Mouse (Mus musculus) CD4-positive helper T cell, adult 2 months (primary cell): ENCODE measurements around the gene Dzip1l.

Source experiments
- DNase-seq: peaks from one replicate; pipeline ENCODE4 v3.0.0-alpha.2; 2012; ENCODE audit warnings: low read depth, missing footprints, low spot score

Dzip1l gene

DNA sequence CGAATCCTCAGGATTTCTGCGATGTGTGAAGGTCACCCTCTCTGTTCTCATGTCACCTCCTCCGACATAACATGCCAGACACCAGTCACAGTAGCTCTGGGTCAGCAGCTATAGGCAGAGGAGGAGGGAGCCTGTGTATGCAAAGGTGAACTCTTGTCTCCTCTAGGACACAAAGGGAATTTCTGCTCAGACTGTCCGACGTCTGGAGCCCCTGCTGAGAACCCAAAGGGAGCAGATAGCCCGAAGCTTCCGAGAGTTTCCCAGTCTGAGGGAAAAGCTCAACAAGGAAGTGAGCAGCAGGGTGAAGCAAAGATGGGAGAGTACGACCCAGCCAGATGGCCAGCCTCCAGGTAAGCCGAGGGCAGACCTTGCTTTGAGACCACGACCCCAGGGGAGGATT is 31.5 kb downstream of the Dzip1l start:
- no peak for DNase-seq

DNA sequence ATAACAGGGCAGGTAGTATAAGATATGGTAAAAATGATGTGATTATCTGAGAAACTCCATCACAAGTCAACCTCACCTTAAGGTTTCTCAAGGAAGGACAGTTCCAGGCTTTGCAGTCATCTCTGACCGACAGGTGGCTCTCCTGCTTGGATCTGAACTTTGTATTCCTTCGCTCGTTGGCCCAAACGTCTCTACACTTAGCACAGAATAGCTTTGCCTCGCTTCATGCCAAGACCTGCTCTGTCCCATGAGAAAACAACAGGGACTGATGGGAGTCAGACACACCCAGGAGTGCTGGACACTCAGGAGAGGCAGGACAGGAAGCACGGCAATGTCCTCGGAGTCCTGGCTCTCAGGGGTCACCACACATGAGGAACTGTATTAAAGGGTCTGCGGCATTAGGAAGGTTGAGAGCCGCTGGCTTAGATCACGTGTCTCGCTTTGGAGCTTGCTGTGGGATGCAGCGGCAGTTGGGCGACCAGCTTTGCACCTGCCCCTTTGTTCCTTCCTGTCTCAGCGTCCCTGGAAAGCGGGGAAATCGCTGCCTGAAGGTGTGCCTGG is 32.4 kb downstream of the Dzip1l start:
- DNase-seq, result no peak

DNA sequence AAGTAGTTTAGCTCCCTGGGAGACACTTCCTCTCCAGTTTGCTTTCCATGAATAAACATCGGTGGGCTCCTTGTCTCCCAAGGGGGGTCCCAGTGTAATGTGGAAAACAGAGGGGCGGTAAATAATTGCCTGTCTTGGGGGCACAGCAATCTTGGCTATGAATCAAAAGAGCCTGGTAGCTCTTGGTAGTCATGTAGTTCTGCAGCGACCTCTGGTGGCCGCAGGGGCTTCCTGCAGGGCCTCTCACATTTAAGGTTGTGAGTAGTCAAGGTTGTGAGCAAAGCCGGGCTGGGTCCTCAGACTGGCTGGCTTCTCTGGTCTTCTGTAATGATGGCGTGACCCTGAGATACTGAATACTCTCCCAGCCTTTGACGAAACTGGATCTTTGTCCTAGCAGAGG is 33.1 kb downstream of the Dzip1l start:
- DNase-seq, result peak; percentile 22

DNA sequence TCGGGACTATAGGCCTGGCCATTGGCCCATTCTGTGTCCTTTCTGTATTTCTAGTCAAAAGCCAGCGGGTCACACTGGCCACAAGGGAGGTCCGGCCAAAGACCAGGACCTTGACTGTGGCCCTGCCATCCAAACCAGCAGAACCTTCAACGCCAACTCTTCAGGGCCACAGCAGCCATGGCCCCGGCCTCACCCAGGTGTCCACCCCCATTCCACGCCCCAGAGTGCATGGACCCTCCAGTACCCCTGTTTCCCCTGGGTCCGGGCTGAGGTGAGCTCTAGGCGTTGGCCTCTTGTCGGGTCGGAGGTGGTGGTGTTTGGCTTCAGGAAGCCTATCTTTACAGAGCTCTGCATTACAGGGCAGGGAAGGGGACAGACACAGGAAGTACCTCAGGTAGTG is 33.6 kb downstream of the Dzip1l start:
- DNase-seq, result no peak

DNA sequence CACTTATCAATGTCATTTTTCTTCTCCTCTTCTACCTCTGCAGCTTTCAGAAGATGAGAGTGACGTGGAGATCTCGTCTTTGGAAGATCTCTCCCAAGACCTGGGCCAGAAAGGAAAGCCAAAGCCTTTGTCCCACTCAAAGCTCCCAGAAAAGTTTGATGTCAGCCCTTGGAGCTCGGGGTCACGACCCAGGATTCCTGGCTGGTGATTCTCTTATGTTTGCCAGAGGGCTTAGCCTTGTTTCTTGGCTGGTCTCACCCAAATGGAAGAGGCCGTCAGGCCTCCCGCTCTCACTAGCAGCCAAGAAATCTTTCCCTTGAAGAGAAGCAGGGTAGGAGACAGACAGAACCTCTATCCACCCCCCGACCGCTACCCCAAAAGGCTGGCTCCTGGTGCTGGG is 38.3 kb downstream of the Dzip1l start:
- no peak for DNase-seq

DNA sequence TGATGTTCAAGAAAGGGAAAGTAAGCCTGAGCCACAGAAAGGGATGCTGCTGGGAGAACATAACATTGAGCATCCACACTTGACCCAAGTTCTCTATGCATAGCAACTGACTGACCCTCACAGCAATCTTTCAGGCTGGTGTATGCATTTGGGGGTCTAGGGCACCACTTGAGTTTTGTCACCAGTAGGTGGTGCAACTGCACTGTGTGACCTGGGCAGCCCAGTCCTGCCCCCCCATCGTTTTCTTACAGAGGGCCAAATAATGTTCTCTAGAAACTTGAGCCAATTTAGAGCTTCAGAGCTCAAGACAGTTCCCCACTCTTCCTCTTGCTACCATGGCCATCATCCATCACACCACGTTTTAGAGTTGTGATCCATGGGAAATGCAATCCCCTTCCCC is 42.3 kb downstream of the Dzip1l start:
- no peak for DNase-seq

DNA sequence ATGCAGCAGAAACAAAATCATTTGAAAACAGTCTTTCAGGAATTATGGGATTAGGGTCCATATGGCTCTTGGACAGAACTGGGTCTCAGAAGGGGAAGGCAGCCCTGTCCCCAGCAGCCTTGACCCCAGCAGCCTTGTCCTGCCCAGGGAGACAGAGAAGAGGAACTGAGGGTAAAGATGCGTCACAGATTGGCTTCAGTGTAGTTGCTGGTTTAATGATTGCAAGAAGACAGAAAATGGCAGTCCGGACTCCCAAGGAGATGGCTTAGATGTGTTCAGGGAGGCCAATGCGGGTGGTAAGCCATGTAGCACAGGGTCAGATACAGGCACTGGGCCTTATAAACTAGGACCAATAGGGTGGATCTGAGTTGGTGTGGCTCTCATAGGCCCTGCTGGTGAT is 46.4 kb downstream of the Dzip1l start:
- DNase-seq, result no peak

DNA sequence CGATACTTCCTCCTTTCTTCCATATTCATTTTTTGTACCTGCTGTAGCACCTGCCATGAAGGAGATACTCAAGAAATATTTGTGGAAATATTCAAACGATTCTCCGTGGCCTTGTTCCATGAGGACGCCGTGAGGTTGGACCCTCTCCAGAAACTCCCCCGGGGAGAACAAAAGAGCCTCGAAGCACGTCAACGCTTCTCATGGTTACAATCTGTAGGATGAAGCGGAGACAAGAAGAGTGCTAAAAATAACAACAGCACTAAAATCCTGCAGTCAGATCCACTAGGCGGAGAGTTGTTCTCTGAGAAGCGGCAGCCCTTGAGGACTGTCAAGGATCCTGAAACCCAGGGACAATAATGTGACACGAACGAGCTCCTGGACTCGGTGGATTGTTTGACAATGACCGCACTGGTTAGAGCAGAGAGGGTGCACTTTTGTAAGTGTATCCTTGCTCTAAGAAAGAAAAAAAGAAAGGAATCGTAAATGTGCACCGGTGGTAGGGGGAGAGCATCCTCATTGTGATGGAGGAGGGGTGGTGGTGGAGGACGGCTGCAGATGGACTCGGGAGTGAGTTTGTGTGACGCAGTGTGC is 52.8 kb downstream of the Dzip1l start:
- DNase-seq, result no peak

DNA sequence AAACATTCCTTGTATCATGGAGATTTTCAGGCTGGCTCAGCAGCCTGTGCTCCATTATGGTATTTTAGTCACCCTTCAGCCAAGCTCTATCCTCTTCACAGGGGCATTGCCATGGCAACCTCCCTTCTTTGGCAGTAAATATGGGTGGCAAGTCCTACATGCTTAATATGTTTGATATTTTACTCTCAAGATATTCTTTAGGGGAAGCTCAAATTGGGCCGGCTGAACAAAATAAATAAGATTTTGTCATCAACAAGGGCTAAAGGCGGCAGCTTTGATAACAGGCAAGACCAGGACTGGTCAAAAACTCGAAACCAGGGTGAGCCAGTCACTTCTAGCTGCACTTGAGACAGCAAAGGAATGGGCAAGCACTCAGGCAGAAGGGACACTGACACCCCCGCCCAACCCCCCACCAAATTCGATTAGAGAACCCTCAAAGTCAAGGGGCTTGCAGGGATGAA is 55.8 kb downstream of the Dzip1l start:
- no peak for DNase-seq

DNA sequence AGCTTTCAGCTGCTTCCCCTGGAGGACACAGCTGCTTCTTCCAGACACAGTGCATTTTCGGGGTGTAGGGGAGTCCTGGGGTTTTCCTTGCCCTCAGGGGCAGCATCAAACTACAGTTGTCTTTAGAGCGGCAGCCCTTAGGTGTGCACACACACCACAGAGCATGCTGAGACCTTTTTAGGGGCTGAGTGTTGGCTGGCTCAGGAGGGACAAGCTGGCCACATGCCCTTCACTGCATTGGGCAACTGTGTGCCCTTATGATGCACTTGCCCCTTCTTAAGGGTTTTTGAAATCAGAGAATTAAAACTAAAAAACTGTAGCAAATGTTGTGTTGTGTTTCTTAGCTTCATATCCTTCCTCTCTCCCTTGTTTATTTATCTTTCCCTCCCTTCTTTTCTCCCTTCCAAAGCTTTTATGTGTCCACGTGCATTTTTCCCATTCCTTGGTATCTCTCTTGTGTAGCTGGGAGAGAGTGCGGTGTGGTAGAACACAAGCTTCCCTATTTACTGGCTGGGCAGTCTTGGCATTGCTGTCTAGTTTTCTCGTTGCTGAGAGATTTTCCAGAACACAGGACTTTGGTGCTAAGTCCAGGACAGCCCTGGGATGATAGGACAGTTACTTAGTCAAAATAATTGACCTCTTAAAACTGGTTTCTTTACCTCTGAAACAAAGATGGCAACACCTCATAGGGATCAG is 56.4 kb downstream of the Dzip1l start:
- no peak for DNase-seq

DNA sequence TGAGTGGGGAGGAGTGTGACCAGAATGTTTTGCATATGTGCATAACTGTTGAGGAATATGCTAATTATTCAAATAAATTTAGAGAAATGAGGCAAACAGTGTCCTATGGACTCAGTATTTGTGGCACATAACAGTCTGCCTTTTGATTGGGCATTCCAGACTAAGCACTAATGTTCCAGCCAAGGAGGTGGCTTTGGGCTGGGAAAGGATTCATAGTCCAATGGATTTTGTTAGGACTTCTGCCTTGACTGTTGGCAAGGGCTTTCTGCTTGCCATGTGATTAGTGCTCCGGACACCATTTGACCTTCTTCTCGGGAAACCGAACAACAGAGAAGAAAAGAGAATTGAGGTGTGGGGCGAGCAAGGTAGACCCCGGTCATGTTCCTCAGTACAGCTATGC is 60.5 kb downstream of the Dzip1l start:
- no peak for DNase-seq

DNA sequence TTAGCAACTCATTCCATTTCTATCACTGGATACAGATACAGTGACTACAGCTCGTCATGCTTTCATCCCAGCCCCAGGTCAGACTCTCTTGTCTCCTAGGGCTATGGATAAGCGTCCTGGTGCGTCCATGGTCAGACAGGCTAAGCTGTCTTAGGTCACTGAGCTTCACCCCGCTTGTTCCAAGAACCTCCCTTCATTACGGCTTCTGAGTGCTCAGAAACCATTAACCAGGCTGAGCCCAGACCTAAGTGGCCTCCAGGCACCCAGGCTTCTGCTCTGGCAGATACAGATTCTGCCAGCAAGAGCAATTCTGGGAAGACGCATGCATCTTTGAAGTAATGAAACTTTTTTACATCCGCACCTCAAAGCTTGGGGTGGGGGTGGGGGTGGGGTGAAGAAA is 61.1 kb downstream of the Dzip1l start:
- DNase-seq, result no peak

DNA sequence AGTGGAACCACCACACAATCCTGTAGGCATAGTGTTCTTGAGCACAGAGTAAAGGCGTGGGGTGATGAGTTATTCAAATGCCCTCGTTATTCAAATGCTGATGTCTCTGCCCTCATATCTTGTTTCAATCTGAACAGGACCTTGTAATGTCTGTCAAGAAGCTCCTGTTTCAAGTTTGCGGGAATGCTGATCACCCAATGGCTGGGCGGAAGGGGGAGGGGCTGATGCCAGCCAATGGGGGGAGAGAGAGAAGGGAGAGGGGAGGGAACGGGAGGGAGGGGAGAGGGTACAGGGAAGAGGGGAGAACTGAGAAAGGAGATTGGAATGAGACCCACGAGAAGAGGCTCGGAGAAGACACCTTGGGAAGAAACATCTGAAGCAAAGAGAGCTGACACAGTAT is 65.7 kb downstream of the Dzip1l start:
- no peak for DNase-seq

DNA sequence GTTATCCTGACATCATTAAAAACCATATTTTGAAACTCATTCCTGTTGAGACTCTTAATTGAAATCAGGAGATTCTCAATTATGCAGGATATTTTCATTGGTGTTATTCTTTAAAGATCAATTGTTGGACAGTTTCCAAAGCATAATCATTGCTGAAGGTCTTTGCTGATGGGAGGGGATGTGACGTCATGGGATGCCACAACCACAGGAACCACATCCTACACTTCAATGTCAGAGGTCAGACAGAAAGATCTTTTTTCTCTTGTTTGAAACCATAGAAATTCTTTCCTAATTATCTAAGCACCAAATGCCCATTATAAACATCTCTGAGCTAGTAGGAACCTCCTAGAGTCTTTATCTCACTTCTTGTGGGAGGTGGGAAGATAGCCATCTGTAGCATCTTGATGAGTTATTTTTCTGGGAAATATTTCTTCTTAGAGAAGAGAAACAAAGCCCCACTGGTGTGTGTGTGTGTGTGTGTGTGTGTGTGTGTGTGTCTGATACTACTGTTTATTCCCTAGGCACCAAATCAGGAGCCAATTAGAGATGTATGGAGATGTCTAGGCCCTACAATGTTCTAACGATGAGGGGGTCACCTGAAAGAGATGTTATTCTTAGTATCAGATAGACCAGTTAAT is 70.6 kb downstream of the Dzip1l start:
- DNase-seq, result peak; percentile 39

DNA sequence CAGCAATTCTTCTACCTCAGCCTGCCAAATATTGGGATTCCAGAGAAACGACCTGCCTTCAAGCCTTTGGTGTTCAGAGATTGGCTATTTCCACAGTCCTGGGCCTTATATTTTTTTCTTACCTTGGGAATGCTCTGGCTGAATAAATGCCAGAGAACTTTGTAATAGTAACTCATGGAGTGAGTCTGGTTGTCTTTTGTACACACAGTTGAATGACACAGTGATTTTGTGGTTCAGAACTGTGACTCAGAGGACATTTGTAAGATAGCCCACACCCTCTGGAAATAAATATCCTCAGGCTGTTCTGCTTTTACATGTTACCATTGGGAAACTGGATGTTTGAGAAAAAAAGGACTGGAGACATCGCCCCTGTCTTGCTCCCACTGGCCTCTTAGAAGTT is 71.9 kb downstream of the Dzip1l start:
- DNase-seq, result no peak

DNA sequence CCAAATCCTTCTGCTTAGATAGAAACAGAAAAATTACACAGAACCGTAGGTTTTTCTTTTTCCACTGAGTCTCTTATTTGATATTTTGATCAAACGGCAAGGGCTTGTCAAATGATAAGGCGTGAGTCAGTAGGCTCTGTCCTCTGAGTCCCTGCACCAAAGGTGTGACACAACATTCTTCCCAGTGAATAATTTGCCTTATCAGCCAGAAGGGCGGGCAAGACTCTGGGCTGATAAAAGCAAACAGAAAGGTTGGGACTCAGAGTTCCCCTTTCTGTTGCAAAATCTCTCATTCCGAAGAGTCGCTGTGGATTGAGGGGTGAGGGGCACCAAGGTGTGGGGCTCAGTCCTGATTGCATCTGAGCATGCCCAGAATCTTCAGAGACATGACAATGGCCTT is 72.9 kb downstream of the Dzip1l start:
- DNase-seq, result no peak

DNA sequence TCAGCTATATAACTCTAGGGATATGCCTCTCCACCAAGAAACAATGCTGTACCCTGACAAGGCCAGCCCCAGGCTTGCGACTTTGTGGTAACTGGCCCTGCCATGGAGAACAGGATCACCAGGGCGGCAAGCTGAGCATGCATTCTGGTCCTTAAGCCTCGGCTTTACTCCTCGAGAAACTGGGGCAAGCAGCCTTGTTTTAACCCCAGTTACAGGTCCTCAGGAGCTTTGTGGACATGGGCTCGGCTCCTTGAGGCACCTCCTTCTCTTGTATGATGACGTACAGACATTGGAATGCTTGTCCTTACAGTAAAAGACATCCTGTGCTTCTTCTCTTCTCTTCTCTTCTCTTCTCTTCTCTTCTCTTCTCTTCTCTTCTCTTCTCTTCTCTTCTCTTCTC is 74.4 kb downstream of the Dzip1l start:
- no peak for DNase-seq

DNA sequence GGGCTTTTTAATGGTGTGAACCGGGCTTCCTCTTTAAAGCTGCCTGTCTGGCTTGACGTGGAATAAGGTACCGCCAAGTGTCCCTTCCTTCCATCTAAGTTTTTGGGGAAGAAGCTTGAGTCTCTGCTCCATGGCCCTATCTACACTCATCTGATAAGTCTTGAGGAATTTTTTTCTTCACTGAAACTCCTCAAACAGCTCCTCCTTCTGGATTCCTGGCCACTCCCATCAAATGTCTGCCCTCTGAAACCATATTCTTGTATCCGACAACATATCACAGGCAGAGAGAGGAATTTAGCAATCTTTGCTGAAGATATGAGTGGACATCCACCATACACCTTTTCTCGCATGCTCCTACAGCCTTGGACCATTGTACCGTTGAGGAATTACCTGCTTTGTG is 77.0 kb downstream of the Dzip1l start:
- DNase-seq, result no peak

DNA sequence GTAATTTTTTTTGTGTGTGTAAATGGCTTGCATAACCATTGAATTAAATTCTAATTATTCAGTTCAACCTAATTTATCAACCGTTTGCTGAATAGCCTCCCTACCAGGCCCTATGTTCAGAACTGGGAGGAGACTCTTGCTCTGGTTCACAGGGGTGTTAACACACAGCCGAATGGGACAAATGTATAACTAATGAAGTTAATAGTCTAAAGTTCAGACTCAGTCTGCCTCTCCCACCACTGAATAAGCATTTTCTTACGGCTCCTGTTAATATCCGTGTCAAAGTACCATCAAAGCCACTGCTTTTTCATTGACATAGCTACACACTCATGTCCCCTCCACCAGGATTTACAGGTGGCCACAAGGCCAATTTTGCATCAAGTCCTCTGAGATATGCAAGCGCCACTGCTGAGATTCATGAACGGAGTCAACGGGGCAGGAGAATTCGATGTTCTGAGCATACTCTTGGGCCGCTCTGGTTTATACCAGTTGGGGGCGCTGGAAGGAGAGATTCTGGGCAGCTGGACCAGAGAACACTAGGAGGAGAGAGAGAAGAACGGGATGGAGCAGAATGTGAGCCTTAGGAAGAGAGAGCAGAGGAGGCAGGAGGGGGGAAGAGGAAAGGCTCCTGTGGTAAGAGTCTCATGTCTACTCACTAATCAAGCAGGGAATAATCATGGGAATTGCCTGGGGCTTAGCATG is 78.3 kb downstream of the Dzip1l start:
- DNase-seq, result no peak

DNA sequence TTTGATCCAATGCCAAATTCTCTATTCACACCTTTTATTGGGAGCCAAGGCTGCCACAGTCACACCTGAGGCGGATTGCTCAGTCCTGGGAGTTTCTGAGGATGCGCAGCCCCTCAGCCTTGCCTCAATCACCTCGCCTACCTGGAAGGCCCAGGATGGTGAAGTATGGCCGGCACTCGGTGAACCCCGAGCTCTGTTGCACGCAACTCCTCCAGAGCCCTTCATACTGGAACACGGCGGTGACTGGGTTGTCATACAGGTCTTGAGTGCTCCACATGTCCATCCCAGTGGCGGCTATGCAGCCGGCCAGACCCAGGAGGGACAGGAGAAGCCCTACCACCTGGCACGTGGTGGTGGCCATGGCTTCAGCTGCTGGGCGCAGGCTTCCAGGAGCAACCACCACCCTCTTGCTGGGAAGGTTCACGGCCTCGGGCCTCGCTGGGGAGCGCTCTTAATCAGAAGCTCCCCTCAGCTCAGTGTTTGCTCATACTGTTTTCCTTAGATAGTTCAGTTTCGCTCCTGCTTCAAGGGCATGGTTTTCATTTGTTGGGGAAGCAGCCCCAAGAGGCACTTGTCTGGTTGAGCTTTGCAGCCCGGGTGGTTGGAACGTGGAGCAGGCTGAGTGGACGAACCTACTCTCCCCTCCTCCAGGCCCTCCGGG is 80.4 kb downstream of the Dzip1l start:
- DNase-seq, result no peak

DNA sequence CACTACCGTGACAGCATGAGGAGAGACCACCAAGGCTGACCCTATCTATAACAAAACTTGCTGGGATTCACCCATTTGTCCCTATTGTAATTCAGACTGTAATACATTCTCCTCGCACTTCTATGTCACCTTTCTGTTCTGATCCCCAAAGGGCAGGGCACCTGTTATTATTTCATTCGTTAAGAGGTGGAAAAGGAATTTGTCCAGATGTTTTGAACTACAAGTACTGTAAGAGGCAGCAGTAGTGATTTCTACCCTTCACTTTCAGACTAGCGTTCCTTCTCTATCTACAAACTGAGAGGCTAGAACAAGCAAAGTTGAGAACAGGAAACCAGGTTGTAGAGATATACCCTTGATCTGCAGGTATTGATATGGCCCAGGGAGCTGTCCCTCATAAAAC is 81.0 kb downstream of the Dzip1l start:
- no peak for DNase-seq

DNA sequence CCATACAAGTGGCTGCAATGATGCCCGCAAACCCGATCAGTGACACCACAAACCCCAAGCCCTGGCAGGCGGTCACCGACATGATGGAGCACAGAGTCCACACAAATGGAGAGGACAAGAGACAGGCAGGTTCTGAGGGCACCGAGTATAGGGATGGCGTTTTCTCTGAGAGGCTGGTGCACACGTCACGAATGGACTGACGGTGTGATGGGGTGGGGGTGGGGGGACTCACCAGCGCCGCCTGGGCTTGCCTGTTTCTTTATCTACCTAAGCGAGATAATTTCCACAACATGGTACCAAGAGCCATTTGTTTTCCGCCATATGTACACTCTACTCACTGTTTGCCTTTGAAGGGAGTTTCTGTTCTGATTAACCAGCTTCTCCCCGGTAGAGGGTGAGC is 87.8 kb downstream of the Dzip1l start, which contains the start of gene Cldn18:
Cldn18 (minus strand) TSS at position 134 of the 400 bp plus-strand sequence.
- DNase-seq, result no peak
